Mouse (Mus musculus): ENCODE measurements around the gene Tbca. TPM values are rescaled to one million over a fixed set of nuclear protein-coding genes. Genes with fewer than 3 reads are reported as not detected.

Gene Tbca
- polyA plus RNA-seq (2016; fragmentation: Nextera tagmentation; extraction: Ambion mirVana) = 246 and 278 TPM in 2 replicates

DNA sequence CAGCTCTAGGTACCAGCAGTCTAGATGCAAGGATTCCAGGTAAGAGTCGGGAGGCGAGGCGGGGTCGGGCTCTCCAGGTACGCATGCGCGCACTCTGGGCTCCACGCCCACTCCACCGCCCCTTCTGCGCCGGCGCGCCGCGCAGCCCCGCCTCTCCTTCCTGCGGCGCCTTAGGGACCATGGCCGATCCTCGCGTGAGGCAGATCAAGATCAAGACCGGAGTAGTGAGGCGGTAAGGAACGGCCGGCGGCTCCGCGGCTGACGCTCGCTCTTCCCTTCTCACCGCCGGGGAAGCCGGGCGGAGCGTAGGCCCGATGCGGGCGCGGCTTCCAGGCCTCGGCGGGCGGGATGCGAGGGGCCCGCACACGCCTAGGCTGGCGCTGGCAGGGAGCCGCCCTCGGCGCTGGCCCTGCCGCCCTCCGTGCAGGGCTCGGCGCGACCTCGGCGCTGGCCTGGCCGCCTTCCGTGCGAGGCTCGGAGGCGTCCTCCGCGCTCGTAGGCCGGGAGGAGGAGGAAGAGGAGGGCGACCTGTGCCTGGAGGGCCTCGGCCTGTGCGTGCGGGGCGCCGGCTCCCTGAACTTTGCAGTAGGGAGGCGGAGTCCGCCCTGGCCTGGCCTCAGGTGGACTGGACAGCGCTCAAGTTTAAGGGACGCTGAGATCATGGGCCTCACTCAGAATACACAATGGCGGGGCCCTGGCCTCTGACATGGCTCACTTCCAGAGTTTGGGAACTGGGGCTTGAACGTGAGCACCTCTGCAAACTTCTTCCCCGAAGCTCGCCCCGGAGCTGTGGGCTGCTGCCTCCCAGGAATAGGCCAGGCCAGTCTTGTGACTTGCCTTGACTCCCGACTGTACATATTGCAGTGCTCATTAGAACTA, at the start of gene Tbca:
TSS of gene Tbca (plus strand) at position 140 of the 879 bp plus-strand sequence.
- ATAC-seq (ENCODE audit: insufficient number of reproducible peaks, insufficient read depth, low FRiP score, low TSS enrichment) = peak; percentile 93
- WGBS = under 1% methylated on average over 73 of the region's 81 CpGs
- 0 out of 2 replicates have a peak, but pooled peaks cover 5% of the 10 kb centered on the region for H3K27me3 ChIP-seq
- no peaks in the 10 kb centered on the region for H3K36me3 ChIP-seq
- H3K4me2 ChIP-seq (replicated peaks) = peak within 1 kb of the TSS; percentile 69
- peak within 1 kb of the TSS; percentile 96 for H3K9ac ChIP-seq
- no peaks in the 10 kb centered on the region for H3K9me3 ChIP-seq
- H3K4me1 ChIP-seq = peaks cover 12% of the 10 kb centered on the region; the same call in 1 of the 2 replicates
- peak within 1 kb of the TSS; percentile 84 for H3K4me3 ChIP-seq
- peak within 1 kb of the TSS; percentile 90 for H3K27ac ChIP-seq

DNA sequence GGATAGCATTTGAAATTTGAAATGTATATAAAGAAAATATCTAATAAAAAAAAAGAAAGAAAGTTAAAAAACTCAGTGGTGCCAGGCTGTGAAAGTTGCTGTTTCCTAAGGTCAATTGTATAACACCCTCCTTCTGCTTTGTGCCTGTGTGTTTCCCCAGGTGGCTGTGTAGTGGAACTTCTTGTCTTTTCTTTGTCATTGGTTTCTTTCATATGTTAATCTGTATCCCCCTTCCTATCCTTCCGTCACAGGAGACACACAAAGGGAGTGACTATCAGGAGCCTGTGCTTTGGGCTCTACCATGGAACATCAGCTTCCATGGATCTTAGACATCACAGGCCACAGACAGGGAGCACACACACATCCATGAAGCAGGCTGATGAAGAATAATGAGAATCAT, 43.5 kb upstream of the Tbca start:
- WGBS = 37% methylated on average over 1 of the region's 1 CpGs
- H3K4me1 ChIP-seq = no peaks in the 10 kb centered on the region
- H3K9me3 ChIP-seq = no peaks in the 10 kb centered on the region
- H3K27me3 ChIP-seq = no peaks in the 10 kb centered on the region
- no peak overlapping the region for H3K4me2 ChIP-seq (replicated peaks)
- no peak for ATAC-seq (ENCODE audit: insufficient number of reproducible peaks, insufficient read depth, low FRiP score, low TSS enrichment)
- H3K4me3 ChIP-seq = no peak overlapping the region
- H3K36me3 ChIP-seq = no peaks in the 10 kb centered on the region
- H3K9ac ChIP-seq = no peak overlapping the region
- H3K27ac ChIP-seq = no peak overlapping the region

DNA sequence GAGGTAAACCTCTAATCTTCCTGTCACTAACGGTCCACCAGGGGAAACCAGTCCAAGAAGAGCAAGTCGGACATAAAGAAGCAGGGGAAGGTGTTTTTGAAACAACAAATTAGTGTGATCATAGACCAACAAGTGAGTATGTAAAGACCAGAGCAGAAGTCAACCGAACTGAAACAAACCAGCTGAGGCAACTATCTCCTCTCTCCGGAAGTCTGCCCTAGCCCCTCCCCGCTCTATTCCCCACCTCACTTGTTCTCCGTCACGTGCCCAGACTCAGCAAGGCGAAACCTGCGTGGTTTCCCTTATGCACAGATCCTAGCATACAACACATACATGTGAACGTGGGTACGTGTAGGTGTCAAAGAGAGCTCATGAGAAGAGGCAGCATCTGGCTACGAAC, 22.9 kb upstream of the Tbca start:
- H3K27me3 ChIP-seq = no peaks in the 10 kb centered on the region
- no peaks in the 10 kb centered on the region for H3K36me3 ChIP-seq
- no peak overlapping the region for H3K4me2 ChIP-seq (replicated peaks)
- ATAC-seq (ENCODE audit: insufficient number of reproducible peaks, insufficient read depth, low FRiP score, low TSS enrichment) = no peak
- H3K27ac ChIP-seq = no peak overlapping the region
- H3K4me1 ChIP-seq = no peaks in the 10 kb centered on the region
- no peak overlapping the region for H3K9ac ChIP-seq
- no peaks in the 10 kb centered on the region for H3K9me3 ChIP-seq
- no peak overlapping the region for H3K4me3 ChIP-seq
- WGBS = 85% methylated on average over 12 of the region's 12 CpGs

DNA sequence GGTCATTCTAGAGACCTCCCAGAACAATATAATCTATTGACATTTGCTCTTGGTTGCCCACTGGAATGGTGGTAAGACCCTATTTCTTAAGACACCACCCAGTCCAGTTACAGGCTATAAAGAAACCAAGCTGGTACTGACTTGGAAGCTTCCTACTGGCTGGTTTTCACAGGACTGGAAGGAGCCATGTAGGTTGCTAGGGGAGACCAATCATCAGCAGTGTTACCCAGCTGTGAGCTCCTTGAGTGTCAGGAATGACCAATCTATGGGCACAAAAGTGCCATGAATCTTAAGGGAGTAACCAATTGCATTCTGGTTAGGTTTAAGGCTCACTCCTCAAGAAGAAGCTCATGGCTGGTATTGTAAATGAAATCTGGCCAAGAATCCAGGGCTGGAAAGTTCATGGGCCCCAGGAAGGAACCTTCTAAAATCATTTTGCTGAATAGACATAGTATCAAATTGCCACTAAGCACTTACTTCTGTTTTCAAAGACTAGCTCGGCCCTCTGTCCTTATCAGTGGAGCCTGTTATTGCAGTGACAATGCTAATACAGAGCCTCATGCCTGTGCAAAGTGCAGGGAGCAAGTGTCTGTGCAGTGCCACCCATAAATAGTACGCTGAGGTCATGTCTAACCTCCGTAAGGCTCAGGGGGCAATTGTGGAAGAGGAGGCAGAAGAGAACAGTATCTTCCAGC, 20.1 kb upstream of the Tbca start:
- no peak overlapping the region for H3K4me2 ChIP-seq (replicated peaks)
- H3K27me3 ChIP-seq = no peaks in the 10 kb centered on the region
- H3K9ac ChIP-seq = no peak overlapping the region
- no peaks in the 10 kb centered on the region for H3K9me3 ChIP-seq
- H3K4me3 ChIP-seq = no peak overlapping the region
- H3K27ac ChIP-seq = no peak overlapping the region
- no peaks in the 10 kb centered on the region for H3K4me1 ChIP-seq
- no peak for ATAC-seq (ENCODE audit: insufficient number of reproducible peaks, insufficient read depth, low FRiP score, low TSS enrichment)
- WGBS = 68% methylated on average over 3 of the region's 3 CpGs
- H3K36me3 ChIP-seq = no peaks in the 10 kb centered on the region

DNA sequence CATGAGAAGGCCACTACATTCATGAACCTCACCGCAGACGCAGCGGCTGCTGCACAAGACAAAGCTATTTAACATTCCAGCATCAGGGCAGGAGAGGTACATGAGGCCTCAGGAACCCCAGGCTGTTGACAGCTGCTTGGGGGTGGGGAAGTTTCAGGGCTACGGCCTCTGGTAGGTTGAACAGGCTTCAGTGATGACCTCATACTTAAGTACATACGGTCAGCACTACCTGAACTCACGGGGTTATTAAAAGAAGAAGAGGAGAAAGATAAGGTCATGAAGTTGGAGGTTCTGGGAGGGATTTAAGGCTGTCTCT, 19.6 kb upstream of the Tbca start:
- Histone ChIP-seq H3K27ac (no peak overlapping the region), H3K4me2 (replicated peaks) (no peak overlapping the region), H3K27me3 (no peaks in the 10 kb centered on the region), H3K36me3 (no peaks in the 10 kb centered on the region), H3K9ac (no peak overlapping the region), H3K4me3 (no peak overlapping the region), H3K9me3 (no peaks in the 10 kb centered on the region), H3K4me1 (no peaks in the 10 kb centered on the region)
- no peak for ATAC-seq (ENCODE audit: insufficient number of reproducible peaks, insufficient read depth, low FRiP score, low TSS enrichment)
- 68% methylated on average over 6 of the region's 6 CpGs for WGBS

DNA sequence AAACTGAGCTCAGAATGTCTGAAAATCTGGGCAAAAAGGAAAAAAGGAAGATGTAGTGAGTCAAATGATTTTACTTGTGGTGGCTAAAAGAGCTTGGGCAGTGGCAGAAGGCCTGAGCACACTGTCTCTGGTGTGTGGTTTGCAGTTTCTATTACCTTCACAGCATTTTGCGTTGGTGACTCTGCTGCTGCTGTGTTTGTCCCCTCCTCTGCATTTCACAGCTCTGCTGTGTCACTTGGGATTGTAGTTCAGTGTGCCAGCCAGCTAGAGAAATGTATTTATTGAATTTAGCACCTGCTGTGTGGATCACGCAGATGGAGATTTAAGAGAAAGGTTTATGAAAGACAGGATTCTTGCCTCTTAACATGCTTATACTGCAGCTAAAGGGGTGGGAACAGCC, 1.8 kb upstream of the Tbca start:
- Histone ChIP-seq H3K9me3 (no peaks in the 10 kb centered on the region), H3K27ac (no peak overlapping the region), H3K27me3 (0 out of 2 replicates have a peak, but pooled peaks cover 5% of the 10 kb centered on the region), H3K4me3 (no peak overlapping the region), H3K4me1 (peaks cover 10% of the 10 kb centered on the region; the same call in 1 of the 2 replicates), H3K9ac (no peak overlapping the region), H3K36me3 (no peaks in the 10 kb centered on the region), H3K4me2 (replicated peaks) (no peak overlapping the region)
- no peak for ATAC-seq (ENCODE audit: insufficient number of reproducible peaks, insufficient read depth, low FRiP score, low TSS enrichment)
- WGBS = 74% methylated on average over 2 of the region's 2 CpGs

DNA sequence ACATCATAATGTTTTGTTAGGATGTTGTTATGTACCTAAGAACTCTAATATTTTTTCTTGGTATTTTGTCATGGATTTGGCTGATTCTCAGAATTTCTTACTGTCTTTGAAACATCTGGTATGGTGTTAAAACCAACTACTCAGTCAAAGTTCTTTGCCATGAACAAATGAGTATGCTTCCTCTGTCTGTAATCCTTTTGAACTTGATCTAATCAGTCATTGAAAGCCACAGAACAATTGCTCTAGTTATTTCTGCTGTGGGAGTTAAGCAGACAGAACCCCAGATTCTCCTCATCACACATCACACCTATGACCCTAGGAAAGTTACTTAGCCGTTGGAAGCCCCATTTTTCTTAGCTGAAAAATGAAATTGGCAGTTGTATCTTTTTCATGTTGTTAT, 6.0 kb downstream of the Tbca start:
- no peak overlapping the region for H3K4me3 ChIP-seq
- no peak overlapping the region for H3K9ac ChIP-seq
- 71% methylated on average over 1 of the region's 1 CpGs for WGBS
- H3K27ac ChIP-seq = no peak overlapping the region
- ATAC-seq (ENCODE audit: insufficient number of reproducible peaks, insufficient read depth, low FRiP score, low TSS enrichment) = no peak
- no peak overlapping the region for H3K4me2 ChIP-seq (replicated peaks)
- no peaks in the 10 kb centered on the region for H3K9me3 ChIP-seq
- H3K36me3 ChIP-seq = no peaks in the 10 kb centered on the region
- H3K27me3 ChIP-seq = no peaks in the 10 kb centered on the region
- peaks cover 10% of the 10 kb centered on the region; the same call in 1 of the 2 replicates for H3K4me1 ChIP-seq

DNA sequence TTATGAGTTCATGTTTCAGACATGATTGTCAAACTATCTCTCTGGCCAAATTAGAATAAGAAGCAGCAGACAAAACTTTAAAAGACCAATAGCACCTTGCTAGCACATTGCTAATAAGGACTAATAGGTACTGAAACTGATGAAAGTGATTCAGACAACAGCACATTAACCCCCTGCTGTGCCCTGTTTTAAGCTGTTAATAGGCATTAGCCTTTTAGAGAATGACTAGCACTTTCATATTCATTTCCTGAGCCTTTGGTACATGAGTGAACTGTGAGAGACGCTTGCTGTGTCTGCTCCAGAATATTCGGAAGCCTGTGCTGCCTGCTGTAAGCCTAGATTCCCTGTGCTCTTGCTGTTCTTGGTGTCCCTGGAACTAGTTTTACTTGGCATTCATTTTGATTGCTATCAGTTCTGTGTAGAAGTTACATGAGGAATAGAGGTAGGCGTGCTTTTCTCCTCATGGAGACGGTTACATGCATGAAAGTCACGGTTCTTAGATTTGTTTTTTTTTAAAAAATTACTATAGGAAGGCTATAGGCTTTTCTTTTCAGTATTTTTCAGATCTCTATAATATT, 14.9 kb downstream of the Tbca start:
- 80% methylated on average over 5 of the region's 5 CpGs for WGBS
- H3K27ac ChIP-seq = no peak overlapping the region
- H3K4me2 ChIP-seq (replicated peaks) = no peak overlapping the region
- H3K4me3 ChIP-seq = no peak overlapping the region
- no peaks in the 10 kb centered on the region for H3K9me3 ChIP-seq
- no peak for ATAC-seq (ENCODE audit: insufficient number of reproducible peaks, insufficient read depth, low FRiP score, low TSS enrichment)
- no peaks in the 10 kb centered on the region for H3K27me3 ChIP-seq
- no peak overlapping the region for H3K9ac ChIP-seq
- no peaks in the 10 kb centered on the region for H3K36me3 ChIP-seq
- peaks cover 7% of the 10 kb centered on the region for H3K4me1 ChIP-seq

DNA sequence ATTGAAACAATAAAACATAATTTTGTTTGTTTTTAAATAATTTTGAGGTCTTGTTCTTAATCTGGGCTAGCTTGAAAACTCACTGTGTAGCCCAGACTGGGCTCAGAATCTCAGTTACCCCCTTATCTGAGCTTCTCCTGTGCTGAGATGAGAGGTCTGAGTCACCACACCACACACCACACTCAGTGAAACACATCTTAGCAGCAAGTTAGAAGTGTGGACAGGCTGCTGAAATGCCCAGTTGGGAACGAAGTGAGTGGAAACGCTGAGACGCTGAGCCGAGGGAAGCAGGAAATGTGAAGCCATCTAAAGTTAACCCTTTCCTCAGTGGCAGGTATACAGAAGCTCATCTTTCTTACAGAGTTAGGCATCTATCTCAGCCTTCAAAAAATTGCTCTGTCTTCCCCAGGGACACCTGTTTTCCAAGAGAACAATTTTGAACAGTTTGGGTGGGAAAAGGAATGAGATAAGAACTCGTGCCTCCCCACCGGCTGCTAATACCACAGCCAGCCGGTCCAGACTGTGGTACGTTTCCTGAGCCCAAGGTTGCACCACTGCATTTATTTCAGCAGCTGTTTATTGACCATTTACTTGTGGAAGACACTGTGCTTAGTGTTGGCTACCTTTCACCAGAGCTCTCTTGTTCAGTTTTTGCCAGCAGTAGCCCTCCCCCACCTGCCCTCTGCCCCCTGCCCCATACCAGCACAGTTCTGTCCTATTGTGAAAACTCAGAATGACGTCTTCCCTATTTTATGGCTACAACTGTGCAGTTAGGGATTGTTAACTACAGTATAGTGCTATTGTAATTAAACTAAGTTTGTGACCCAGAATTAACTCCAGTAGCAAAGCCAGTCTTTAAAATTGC, 17.8 kb downstream of the Tbca start:
- H3K9me3 ChIP-seq = no peaks in the 10 kb centered on the region
- 30% methylated on average over 9 of the region's 9 CpGs for WGBS
- H3K4me1 ChIP-seq = peaks cover 7% of the 10 kb centered on the region
- no peak for ATAC-seq (ENCODE audit: insufficient number of reproducible peaks, insufficient read depth, low FRiP score, low TSS enrichment)
- H3K4me3 ChIP-seq = no peak overlapping the region
- H3K4me2 ChIP-seq (replicated peaks) = no peak overlapping the region
- no peaks in the 10 kb centered on the region for H3K27me3 ChIP-seq
- no peaks in the 10 kb centered on the region for H3K36me3 ChIP-seq
- H3K9ac ChIP-seq = no peak overlapping the region
- no peak overlapping the region for H3K27ac ChIP-seq

DNA sequence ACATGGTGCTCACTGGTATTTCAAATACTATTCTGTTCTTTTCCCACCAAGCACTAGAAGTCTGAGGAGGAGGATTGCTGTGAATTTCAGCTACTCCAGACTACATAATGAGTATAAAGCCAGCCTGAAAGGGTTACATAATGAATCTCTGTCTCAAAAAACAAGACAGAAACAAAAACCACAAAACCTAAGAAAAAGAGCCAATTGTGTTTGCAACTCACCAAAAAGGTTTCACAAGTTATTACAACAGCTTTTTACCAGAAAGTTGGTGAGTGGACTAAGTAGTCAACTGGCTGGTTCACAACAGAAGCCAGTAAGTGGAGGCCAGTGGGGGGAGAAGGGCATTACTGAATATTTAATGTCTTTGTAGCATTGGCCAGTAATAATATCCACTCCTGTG, 19.9 kb downstream of the Tbca start:
- H3K4me3 ChIP-seq = no peak overlapping the region
- no peaks in the 10 kb centered on the region for H3K9me3 ChIP-seq
- no peak overlapping the region for H3K4me2 ChIP-seq (replicated peaks)
- no peak for ATAC-seq (ENCODE audit: insufficient number of reproducible peaks, insufficient read depth, low FRiP score, low TSS enrichment)
- no peaks in the 10 kb centered on the region for H3K36me3 ChIP-seq
- H3K27ac ChIP-seq = no peak overlapping the region
- no peaks in the 10 kb centered on the region for H3K27me3 ChIP-seq
- peaks cover 7% of the 10 kb centered on the region for H3K4me1 ChIP-seq
- no peak overlapping the region for H3K9ac ChIP-seq

DNA sequence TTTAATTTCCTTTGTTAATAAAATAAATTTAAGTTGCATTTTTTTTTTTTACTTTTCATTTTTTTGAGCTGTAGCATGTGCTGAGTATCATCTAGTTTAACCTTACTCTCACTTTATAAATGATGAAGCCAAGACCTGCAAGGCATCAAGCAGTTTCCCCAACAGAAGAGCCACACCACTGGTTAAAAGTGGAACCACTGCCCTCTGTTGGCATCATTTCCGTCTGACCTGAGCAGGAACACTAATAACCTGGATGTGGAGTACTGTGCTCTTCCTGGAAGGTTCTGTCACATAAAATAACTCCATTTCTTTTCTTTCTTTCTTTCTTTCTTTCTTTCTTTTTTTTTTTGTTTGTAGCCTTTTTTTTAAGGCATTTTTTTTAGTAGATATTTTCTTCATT, 21.0 kb downstream of the Tbca start:
- no peak overlapping the region for H3K4me2 ChIP-seq (replicated peaks)
- no peak overlapping the region for H3K4me3 ChIP-seq
- H3K27me3 ChIP-seq = no peaks in the 10 kb centered on the region
- ATAC-seq (ENCODE audit: insufficient number of reproducible peaks, insufficient read depth, low FRiP score, low TSS enrichment) = no peak
- H3K4me1 ChIP-seq = peaks cover 7% of the 10 kb centered on the region
- no peaks in the 10 kb centered on the region for H3K36me3 ChIP-seq
- no peak overlapping the region for H3K9ac ChIP-seq
- no peak overlapping the region for H3K27ac ChIP-seq
- WGBS = 72% methylated on average over 1 of the region's 1 CpGs
- no peaks in the 10 kb centered on the region for H3K9me3 ChIP-seq
